Mouse (Mus musculus): ENCODE measurements around the gene Susd5. TPM values are rescaled to one million over a fixed set of nuclear protein-coding genes. Genes with fewer than 3 reads are reported as not detected.

Susd5 gene
- not detected for polyA plus RNA-seq (2017; shearing (Covaris generic))

DNA sequence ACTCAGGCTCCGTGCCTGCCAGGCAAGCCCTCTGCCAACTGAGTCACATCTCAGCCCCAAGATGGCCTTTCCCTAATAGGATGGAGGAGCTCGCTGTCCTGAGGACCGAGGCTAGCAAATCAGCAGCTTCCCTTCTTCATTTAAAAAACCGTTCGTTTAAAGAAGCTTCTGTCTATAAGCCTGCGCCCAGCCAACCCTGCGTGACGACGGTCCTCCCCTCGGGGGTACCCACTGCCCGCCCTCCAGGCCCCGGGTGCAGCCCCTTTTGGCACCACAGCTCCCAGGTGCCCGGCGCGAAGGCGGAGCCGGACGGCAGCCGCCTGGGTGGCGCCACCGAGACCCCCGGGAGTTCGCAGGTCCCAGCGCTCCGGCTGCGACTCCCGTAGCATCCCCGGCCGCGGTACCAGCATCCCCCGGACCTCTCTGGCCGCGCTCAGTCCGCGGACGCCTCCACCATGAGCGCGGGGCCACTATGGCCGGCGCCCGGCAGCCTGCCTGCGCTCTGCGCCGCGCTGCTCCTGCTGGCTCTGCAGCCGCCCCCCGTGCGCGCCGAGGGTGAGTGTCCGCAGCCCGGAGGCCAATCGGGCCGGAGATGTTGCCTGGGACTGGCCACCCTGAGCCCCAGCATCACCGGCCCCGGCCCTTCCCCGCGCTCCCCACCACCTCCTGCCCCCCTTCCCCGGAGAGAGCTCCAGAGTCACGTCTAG, at the start of gene Susd5:
Gene Susd5, plus strand, starts transcription at position 51 of the 707 bp plus-strand sequence.

DNA sequence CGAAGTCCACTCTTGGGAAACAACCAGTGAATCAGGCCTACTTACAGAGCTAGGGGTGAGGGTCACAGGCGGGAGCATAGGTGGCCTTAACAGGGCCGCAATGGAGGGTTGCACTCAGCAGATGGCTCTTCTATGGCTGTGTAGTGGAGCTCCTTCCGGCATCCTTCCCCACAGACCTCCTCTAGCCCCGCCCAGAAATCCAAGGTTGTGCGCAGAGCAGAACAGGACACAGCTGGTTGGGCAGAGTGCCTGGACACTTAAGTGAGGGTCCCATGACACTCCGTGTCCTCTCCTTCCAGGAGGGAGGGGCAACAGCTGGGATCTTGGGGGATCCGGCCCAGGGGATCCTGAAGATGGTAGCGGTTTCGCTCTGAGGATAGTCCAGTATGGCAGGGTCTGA, 10.9 kb upstream of the Susd5 start, which contains the start of gene Fbxl2:
Gene Fbxl2, minus strand, starts transcription at position 164 of the 400 bp plus-strand sequence.

Other genes starting within 250 kb of the Susd5 start
- gene Ubp1, start 126.2 kb upstream of the Susd5 start, polyA plus RNA-seq (2017; shearing (Covaris generic)): 11.3 TPM
- gene Fbxl2, start 10.9 kb upstream of the Susd5 start, polyA plus RNA-seq (2017; shearing (Covaris generic)): 2.2 TPM